Mouse (Mus musculus) liver, embryonic 14.5 days (tissue): Measurements from ENCODE around the gene Lrrc30. TPM values are rescaled to one million over a fixed set of nuclear protein-coding genes. Genes with fewer than 3 reads are reported as not detected.

Source experiments
- ATAC-seq: fragments of 200-750 bp; cut with Nextera tagmentation; 2 replicates; pipeline ENCODE4 v1.8.0; 2017; ENCODE audit warnings: moderate number of reproducible peaks, mild to moderate bottlenecking, moderate library complexity; ENCODE audit not compliant: insufficient read depth
- DNase-seq, 3 experiments: peaks; one replicate each; pipeline ENCODE4 v3.0.0-alpha.2; 2012 to 2013; ENCODE audit warnings: low read depth in 3 of 3, low spot score in 3 of 3
- H3K27ac ChIP-seq: fragments of 300-500 bp; sonication (generic); 2 replicates; pipeline ENCODE4 v1.5.1; 2014; ENCODE audit warnings: moderate library complexity, mild to moderate bottlenecking, control low read depth, inconsistent platforms
- H3K27me3 ChIP-seq: fragments of 300-500 bp; sonication (generic); 2 replicates; pipeline ENCODE4 v1.6.1; 2014; ENCODE audit warnings: mild to moderate bottlenecking, low read length, moderate library complexity; ENCODE audit not compliant: control insufficient read depth, insufficient read depth
- H3K36me3 ChIP-seq: fragments of 300-500 bp; sonication (generic); replicated peaks from 2 replicates; pipeline ENCODE4 v1.6.1; 2014; ENCODE audit warnings: low read depth; ENCODE audit not compliant: control insufficient read depth, insufficient read depth
- H3K4me1 ChIP-seq, 2 experiments: fragments of 200-500 bp in 1 of 2; fragments of 300-500 bp in 1 of 2; sonication (generic) in 1 of 2; replicated peaks; 2 replicates each; pipeline ENCODE4 v1.6.1; 2012 to 2014; ENCODE audit warnings: antibody characterized with exemption in 1 of 2, inconsistent platforms in 1 of 2, low read length in 1 of 2; ENCODE audit not compliant: control insufficient read depth in 2 of 2, insufficient read depth in 2 of 2
- H3K4me2 ChIP-seq: fragments of 300-500 bp; sonication (generic); 2 replicates; pipeline ENCODE4 v1.6.1; 2014; ENCODE audit warnings: low read depth, mild to moderate bottlenecking, control low read depth, moderate library complexity
- H3K4me3 ChIP-seq, 2 experiments: fragments of 200-500 bp in 1 of 2; fragments of 300-500 bp in 1 of 2; sonication (generic) in 1 of 2; 2 replicates each; pipeline ENCODE4 v1.5.1; 2012 to 2014; ENCODE audit warnings: low read depth in 2 of 2, low read length in 2 of 2, mild to moderate bottlenecking in 2 of 2, control low read depth in 1 of 2, inconsistent platforms in 1 of 2, moderate library complexity in 1 of 2; ENCODE audit not compliant: insufficient read depth in 1 of 2
- H3K9ac ChIP-seq: fragments of 300-500 bp; sonication (generic); replicated peaks from 2 replicates; pipeline ENCODE4 v1.6.1; 2014; ENCODE audit warnings: mild to moderate bottlenecking, control low read depth, moderate library complexity
- H3K9me3 ChIP-seq: fragments of 300-500 bp; sonication (generic); 2 replicates; pipeline ENCODE4 v1.6.1; 2016; ENCODE audit warnings: low read length, mixed read lengths; ENCODE audit not compliant: control insufficient read depth
- CTCF ChIP-seq: IDR thresholded peaks from 2 replicates; pipeline ENCODE4 v1.5.1; 2016; ENCODE audit warnings: antibody characterized with exemption, low read depth, control low read depth
- EP300 ChIP-seq: IDR thresholded peaks from 2 replicates; pipeline ENCODE4 v1.6.1; 2016; ENCODE audit warnings: antibody characterized with exemption, low read depth
- WGBS: fragments of 180-500 bp; shearing (Covaris S2); extraction: QIAGEN DNeasy Blood & Tissue Kit; methylation state at CpG from one replicate; pipeline ENCODE4 v1.1.7; 2014; ENCODE audit not compliant: insufficient replicate concordance; 5-methylcytosine and 5-hydroxymethylcytosine counted together
- polyA plus RNA-seq, 2 experiments: library from polyadenylated mRNA; depleted of rRNA in 1 of 2; stranded (reverse) in 1 of 2; unstranded in 1 of 2; fragments of >200 nt; fragmentation: Nextera tagmentation in 1 of 2; extraction: Ambion mirVana in 1 of 2; gene quantifications; 2 replicates each; pipeline versions ENCODE4 v1.2.1 to v1.2.3; 2012 to 2014

The Lrrc30 gene
- polyA plus RNA-seq, 2 experiments, result not detected

- TF ChIP-seq CTCF, result no peak
- TF ChIP-seq EP300, result no peak
- H3K4me2 ChIP-seq, result no peak overlapping the region
- H3K9me3 ChIP-seq, result no peaks in the 10 kb centered on the region
- no peak overlapping the region for H3K9ac ChIP-seq
- DNase-seq, result no peak
- H3K36me3 ChIP-seq, result no peaks in the 10 kb centered on the region
- WGBS, result 35% methylated on average over 3 of the region's 3 CpGs
- H3K27me3 ChIP-seq, result no peaks in the 10 kb centered on the region
- H3K27ac ChIP-seq, result no peak overlapping the region
- H3K4me1 ChIP-seq, result no peaks in the 10 kb centered on the region
- H3K4me3 ChIP-seq, result no peak overlapping the region
- ATAC-seq, result no peak
These were observed 31.8 kb upstream of the Lrrc30 start for GRCm38 (mm10) chr17:67664299-67664698.

- Histone ChIP-seq H3K36me3 (no peaks in the 10 kb centered on the region), H3K4me3 (no peak overlapping the region), H3K4me1 (no peaks in the 10 kb centered on the region), H3K4me2 (no peak overlapping the region), H3K27me3 (no peaks in the 10 kb centered on the region), H3K9ac (no peak overlapping the region), H3K27ac (no peak overlapping the region), H3K9me3 (no peaks in the 10 kb centered on the region)
- WGBS, result 16% methylated on average over 4 of the region's 4 CpGs
- TF ChIP-seq CTCF (peak; percentile 80), EP300 (no peak)
- ATAC-seq (no peak), DNase-seq (peak; percentile 7 to 19 (median 13))
These were observed 19.0 kb upstream of the Lrrc30 start for GRCm38 (mm10) chr17:67651506-67651905.

GRCm38 (mm10) chr17:67641627-67642026 is 9.1 kb upstream of the Lrrc30 start:
- TF ChIP-seq CTCF (no peak), EP300 (no peak)
- Histone ChIP-seq H3K27ac (no peak overlapping the region), H3K9ac (no peak overlapping the region)

GRCm38 (mm10) chr17:67638119-67638810 is 5.7 kb upstream of the Lrrc30 start:
- TF ChIP-seq CTCF, result no peak
- no peak for TF ChIP-seq EP300
- Histone ChIP-seq H3K36me3 (no peaks in the 10 kb centered on the region), H3K27me3 (no peaks in the 10 kb centered on the region), H3K4me1 (no peaks in the 10 kb centered on the region), H3K4me3 (no peak overlapping the region), H3K4me2 (no peak overlapping the region), H3K9ac (no peak overlapping the region), H3K9me3 (no peaks in the 10 kb centered on the region), H3K27ac (no peak overlapping the region)
- WGBS, result 64% methylated on average over 10 of the region's 10 CpGs
- ATAC-seq, result no peak
- DNase-seq, result no peak

More at GRCm38 (mm10) chr17:67641627-67642026, 9.1 kb upstream of the Lrrc30 start:
- no peak overlapping the region for H3K4me3 ChIP-seq
- H3K4me1 ChIP-seq, result no peaks in the 10 kb centered on the region
- no peaks in the 10 kb centered on the region for H3K9me3 ChIP-seq
- no peaks in the 10 kb centered on the region for H3K27me3 ChIP-seq
- no peak overlapping the region for H3K4me2 ChIP-seq
- ATAC-seq (no peak), DNase-seq (no peak)
- H3K36me3 ChIP-seq, result no peaks in the 10 kb centered on the region

- no peak for DNase-seq
- Histone ChIP-seq H3K4me3 (no peak overlapping the region), H3K9me3 (no peaks in the 10 kb centered on the region), H3K36me3 (no peaks in the 10 kb centered on the region), H3K4me2 (no peak overlapping the region), H3K27me3 (no peaks in the 10 kb centered on the region), H3K9ac (no peak overlapping the region), H3K4me1 (no peaks in the 10 kb centered on the region), H3K27ac (no peak overlapping the region)
- no peak for ATAC-seq
- TF ChIP-seq EP300, result no peak
- no peak for TF ChIP-seq CTCF
- 44% methylated on average over 2 of the region's 2 CpGs for WGBS
These were observed 4.4 kb upstream of the Lrrc30 start for GRCm38 (mm10) chr17:67636951-67637350.
